In the genomic region with DNA sequence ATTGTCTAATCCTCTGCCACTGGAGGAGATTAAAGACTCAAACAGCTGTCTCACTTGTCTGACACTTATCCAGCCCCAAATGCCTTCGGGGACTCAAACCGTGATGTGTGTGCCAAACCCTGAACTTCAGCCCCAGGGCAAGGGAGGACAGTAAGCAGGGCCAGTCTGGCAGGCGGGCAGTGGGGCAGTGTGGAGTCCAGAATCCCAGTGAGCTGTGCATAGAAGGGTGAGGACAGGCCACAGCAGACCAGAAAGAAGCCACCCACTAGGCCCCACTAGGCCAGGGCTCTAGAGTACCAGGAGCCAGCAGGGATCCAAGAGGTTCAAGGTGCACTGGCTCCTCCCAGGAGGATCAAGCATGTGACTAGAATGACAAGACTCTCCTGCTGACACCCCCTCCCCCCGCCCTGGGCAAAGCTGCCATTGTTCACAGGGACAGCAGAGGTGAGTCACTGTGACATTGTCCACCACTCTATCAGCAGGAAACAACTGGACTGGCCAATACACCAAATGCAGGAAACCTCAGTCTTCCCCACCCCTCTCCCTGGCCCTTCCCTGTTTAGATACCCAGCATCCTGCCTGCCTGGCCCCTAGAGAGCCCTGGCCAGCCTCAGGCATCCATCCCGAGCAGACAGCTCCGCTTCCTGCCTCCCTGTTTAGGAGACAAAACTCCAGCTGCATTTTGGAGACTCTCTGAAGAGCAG, we compare ENCODE assay signal across 8 mouse cellular contexts. TPM values are rescaled to one million over a fixed set of nuclear protein-coding genes. Genes with fewer than 3 reads are reported as not detected.
DNase-seq lines count a peak whose midpoint lies in the region; ATAC-seq lines count a peak whose summit lies in the region.

No protein-coding gene starts in this region.

- H3K36me3 ChIP-seq in neural tube, embryonic 13.5 days, result no peaks in the 10 kb centered on the region
- H3K36me3 ChIP-seq in kidney, embryonic 15.5 days, result no peaks in the 10 kb centered on the region
- H3K36me3 ChIP-seq in midbrain, embryonic 12.5 days, result no peaks in the 10 kb centered on the region

- peak overlapping the region; percentile 50; the same call in 1 of the 2 replicates for H3K27ac ChIP-seq in neural tube, embryonic 13.5 days (replicated peaks)
- H3K27ac ChIP-seq in kidney, embryonic 15.5 days, result peak overlapping the region; percentile 74
- peak overlapping the region; percentile 39; the same call in 1 of the 2 replicates for H3K27ac ChIP-seq in midbrain, embryonic 12.5 days (replicated peaks)

- 0 out of 2 replicates have a peak, but pooled peaks have one; percentile 24 for ATAC-seq in neural tube, embryonic 13.5 days (ENCODE audit: low read depth)
- peak; percentile 37; the same call in 1 of the 2 replicates for ATAC-seq in kidney, embryonic 15.5 days (replicated peaks; ENCODE audit: low FRiP score)
- ATAC-seq in midbrain, embryonic 12.5 days (ENCODE audit: low FRiP score, low read depth), result 0 out of 2 replicates have a peak, but pooled peaks have one; percentile 19

- 59% methylated on average over 6 of the region's 6 CpGs for WGBS in neural tube, embryonic 13.5 days
- 51% methylated on average over 6 of the region's 6 CpGs for WGBS in kidney, embryonic 15.5 days
- WGBS in midbrain, embryonic 12.5 days, result 43% methylated on average over 6 of the region's 6 CpGs

- H3K4me1 ChIP-seq in neural tube, embryonic 13.5 days (replicated peaks), result peaks cover 39% of the 10 kb centered on the region
- peaks cover 69% of the 10 kb centered on the region for H3K4me1 ChIP-seq in kidney, embryonic 15.5 days
- peaks cover 24% of the 10 kb centered on the region for H3K4me1 ChIP-seq in midbrain, embryonic 12.5 days

- no peaks in the 10 kb centered on the region for H3K27me3 ChIP-seq in neural tube, embryonic 13.5 days
- H3K27me3 ChIP-seq in kidney, embryonic 15.5 days, result no peaks in the 10 kb centered on the region
- H3K27me3 ChIP-seq in midbrain, embryonic 12.5 days, result no peaks in the 10 kb centered on the region

- H3K9me3 ChIP-seq in neural tube, embryonic 13.5 days, result no peaks in the 10 kb centered on the region
- no peaks in the 10 kb centered on the region for H3K9me3 ChIP-seq in kidney, embryonic 15.5 days (replicated peaks)
- H3K9me3 ChIP-seq in midbrain, embryonic 12.5 days, result no peaks in the 10 kb centered on the region

- DNase-seq in neural tube, embryonic 10.5 days (ENCODE audit: extremely low spot score, low spot score), result no peak
- peak; percentile 80 to 91 for DNase-seq in heart, adult 9 months (ENCODE audit: low spot score in 2 of 2)
- no peak for DNase-seq in spleen, adult 18-20 months
- DNase-seq in testis, postnatal 10 days (ENCODE audit: low spot score), result no peak
- no peak for DNase-seq in spleen, adult 12 weeks (ENCODE audit: low spot score)

- H3K4me2 ChIP-seq in neural tube, embryonic 13.5 days, result no peak overlapping the region
- no peak overlapping the region for H3K4me2 ChIP-seq in kidney, embryonic 15.5 days
- H3K4me2 ChIP-seq in midbrain, embryonic 12.5 days (replicated peaks), result no peak overlapping the region

- no peak overlapping the region for H3K4me3 ChIP-seq in neural tube, embryonic 13.5 days
- no peak overlapping the region for H3K4me3 ChIP-seq in kidney, embryonic 15.5 days (replicated peaks)
- H3K4me3 ChIP-seq in midbrain, embryonic 12.5 days, result no peak overlapping the region

- H3K9ac ChIP-seq in neural tube, embryonic 13.5 days, result no peak overlapping the region
- no peak overlapping the region for H3K9ac ChIP-seq in kidney, embryonic 15.5 days
- no peak overlapping the region for H3K9ac ChIP-seq in midbrain, embryonic 12.5 days (replicated peaks)

RNA-seq across cellular contexts. Expression of gene Tspan9, which starts 40.9 kb away (rescaled TPM):
- polyA plus RNA-seq in neural tube, embryonic 13.5 days (2015; fragmentation: Nextera tagmentation; extraction: Ambion mirVana), result 38.5 and 43.5 TPM in 2 replicates
- polyA plus RNA-seq in kidney, embryonic 15.5 days (2015; fragmentation: Nextera tagmentation; extraction: Ambion mirVana), result 115 and 121 TPM in 2 replicates
- polyA plus RNA-seq in midbrain, embryonic 12.5 days (2016; fragmentation: Nextera tagmentation; extraction: Ambion mirVana), result 36.1 and 39.0 TPM in 2 replicates

Comparison
In these comparisons a context has a peak if more than half of its experiments do, and no peak if none do; other contexts are left out.
1. DNase-seq: peak in heart, adult 9 months (2 of 2); none in neural tube, embryonic 10.5 days (single experiment), spleen, adult 18-20 months (0 of 2), testis, postnatal 10 days (single experiment) and spleen, adult 12 weeks (single experiment).
2. Peak in every context shown above with its lines, with median percentiles within 50 percentile points of each other: ATAC-seq and H3K27ac ChIP-seq.